Mouse (Mus musculus) kidney, adult 8-10 months (tissue): ENCODE measurements around the gene Dpp6.

Experiments
- DNase-seq, 2 experiments: peaks; one replicate each; pipeline ENCODE4 v3.0.0; 2022

Dpp6 gene

GRCm38 (mm10) chr5:27687311-27687710, 870.3 kb downstream of the Dpp6 start:
- no peak for DNase-seq

GRCm38 (mm10) chr5:27702482-27702881, 885.5 kb downstream of the Dpp6 start:
- DNase-seq = no peak

- DNase-seq = no peak
Measured at GRCm38 (mm10) chr5:27705020-27705419, 888.0 kb downstream of the Dpp6 start.

GRCm38 (mm10) chr5:27706551-27706950, 889.5 kb downstream of the Dpp6 start:
- no peak for DNase-seq

GRCm38 (mm10) chr5:27707283-27707682, 890.3 kb downstream of the Dpp6 start:
- no peak for DNase-seq

GRCm38 (mm10) chr5:27708209-27708608, 891.2 kb downstream of the Dpp6 start:
- DNase-seq = no peak

- DNase-seq = no peak
Measured at GRCm38 (mm10) chr5:27711461-27712192, 894.6 kb downstream of the Dpp6 start.

- DNase-seq = no peak
Measured at GRCm38 (mm10) chr5:27714356-27714755, 897.4 kb downstream of the Dpp6 start.

- no peak for DNase-seq
Measured at GRCm38 (mm10) chr5:27716026-27716425, 899.0 kb downstream of the Dpp6 start.

GRCm38 (mm10) chr5:27717301-27717700, 900.3 kb downstream of the Dpp6 start:
- DNase-seq = no peak

- no peak for DNase-seq
Measured at GRCm38 (mm10) chr5:27719311-27719710, 902.3 kb downstream of the Dpp6 start.

GRCm38 (mm10) chr5:27724460-27724859, 907.5 kb downstream of the Dpp6 start:
- no peak for DNase-seq

- no peak for DNase-seq
Measured at GRCm38 (mm10) chr5:27730666-27731065, 913.7 kb downstream of the Dpp6 start.

GRCm38 (mm10) chr5:27731392-27731791, 914.4 kb downstream of the Dpp6 start:
- no peak for DNase-seq

GRCm38 (mm10) chr5:27732288-27732868, 915.4 kb downstream of the Dpp6 start:
- DNase-seq = no peak

GRCm38 (mm10) chr5:27737168-27737567, 920.2 kb downstream of the Dpp6 start:
- DNase-seq = peak in 1 of 2 experiments; percentile 33

GRCm38 (mm10) chr5:27739216-27739615, 922.2 kb downstream of the Dpp6 start:
- DNase-seq = no peak

GRCm38 (mm10) chr5:27744944-27745343, 927.9 kb downstream of the Dpp6 start:
- no peak for DNase-seq

GRCm38 (mm10) chr5:27765780-27766179, 948.8 kb downstream of the Dpp6 start:
- no peak for DNase-seq

- no peak for DNase-seq
Measured at GRCm38 (mm10) chr5:27767948-27768347, 950.9 kb downstream of the Dpp6 start.
